Mouse (Mus musculus): ENCODE data around the gene Pipox.

GRCm38 (mm10) chr11:77894967-77895366 lies 1.1 kb upstream of the Pipox start:
- TF ChIP-seq CTCF (IDR thresholded peaks at IDR 0.05; ENCODE audit: low read depth) (no peak), EP300 (IDR thresholded peaks at IDR 0.05; ENCODE audit: low read depth) (no peak)
